In genomic region chr1:53945815-53946214, GRCm38 (mm10) we compare ENCODE assay signal across 25 mouse cellular contexts.
DNase-seq lines count a peak whose midpoint lies in the region; TF ChIP-seq lines count a peak whose summit lies in the region.
"Had no signal": no experiment of that assay in that cellular context is flagged by ENCODE, and none has a peak within 500 bp of the region (broad histone marks: within the 10 kb centered on the region; RNA-seq: fewer than 3 reads in every experiment).

No protein-coding gene starts in this region.

- no peaks in the 10 kb centered on the region for H3K79me2 ChIP-seq in macrophage (ENCODE audit: inconsistent target)

- H3K4me1 ChIP-seq in bone marrow macrophage, adult 2 months (ENCODE audit: control insufficient read depth, insufficient read depth, low read length) = peaks cover 15% of the 10 kb centered on the region
- H3K4me1 ChIP-seq: hindbrain, embryonic 13.5 days; limb, embryonic 15.5 days; liver, embryonic 13.5 days; midbrain, embryonic 12.5 days had no signal

- peak overlapping the region; percentile 21; the same call in 1 of the 2 replicates for H3K27ac ChIP-seq in bone marrow macrophage, adult 2 months (ENCODE audit: insufficient read depth, low read depth, low read length)
- peak overlapping the region; percentile 49 for H3K27ac ChIP-seq in macrophage
- H3K27ac ChIP-seq: hindbrain, embryonic 13.5 days; limb, embryonic 15.5 days; liver, embryonic 13.5 days; midbrain, embryonic 12.5 days had no signal

- no peak overlapping the region for H3K4me3 ChIP-seq in bone marrow macrophage, adult 2 months (ENCODE audit: insufficient read depth, low read length)
- H3K4me3 ChIP-seq in macrophage (ENCODE audit: inconsistent target) = no peak overlapping the region
- H3K4me3 ChIP-seq: erythroblast, embryonic 14.5 days; hindbrain, embryonic 13.5 days; limb, embryonic 15.5 days; liver, embryonic 13.5 days; midbrain, embryonic 12.5 days had no signal

- TF ChIP-seq POLR2A in bone marrow macrophage, adult 2 months (IDR thresholded peaks at IDR 0.05; ENCODE audit: borderline replicate concordance, low read depth, low read length) = no peak

- TF ChIP-seq CTCF in bone marrow macrophage, adult 2 months (IDR thresholded peaks at IDR 0.05; ENCODE audit: low read depth, low read length) = no peak

- no peaks in the 10 kb centered on the region for H3K36me3 ChIP-seq in macrophage (ENCODE audit: inconsistent target)
- H3K36me3 ChIP-seq: hindbrain, embryonic 13.5 days; limb, embryonic 15.5 days; liver, embryonic 13.5 days; midbrain, embryonic 12.5 days had no signal

- WGBS in macrophage (ENCODE audit: missing documents) = 17% methylated on average over 2 of the region's 2 CpGs

- peak; percentile 17 for DNase-seq in thymus, postnatal 0 days (ENCODE audit: low spot score)
- DNase-seq in thymus, postnatal 4 days = no peak
- DNase-seq in right cerebral cortex, postnatal 4 days = no peak
- no peak for DNase-seq in right cerebral cortex, postnatal 25 days
- no peak for DNase-seq in adrenal gland, postnatal 10 days
- DNase-seq: adrenal gland, adult 2 months; cerebellum, adult 11 months; cerebellum, adult 9-11 months; gastrocnemius, postnatal 10 days; heart, postnatal 36 days; kidney, postnatal 25 days; left cerebral cortex, postnatal 4 days; liver, embryonic 13.5 days; lung, adult 18-20 months; lung, postnatal 4 days; retina, postnatal 1 day; right cerebral cortex, postnatal 14 days; spleen, adult 18-20 months; thymus, postnatal 36 days had no signal
